Mouse (Mus musculus) heart, embryonic 11.5 days (tissue): Measurements from ENCODE around the gene Kcnh7. TPM values are rescaled to one million over a fixed set of nuclear protein-coding genes. Genes with fewer than 3 reads are reported as not detected.

Experiments
- ATAC-seq: fragments of 200-750 bp; cut with Nextera tagmentation; replicated peaks from 2 replicates; pipeline ENCODE4 v1.8.0; 2017; ENCODE audit warnings: moderate library complexity; ENCODE audit not compliant: insufficient number of reproducible peaks, low FRiP score, low TSS enrichment
- H3K27ac ChIP-seq: fragments of 300-500 bp; sonication (generic); 2 replicates; pipeline ENCODE4 v1.5.1; 2014; ENCODE audit warnings: mild to moderate bottlenecking, low read depth, low read length
- H3K27me3 ChIP-seq: fragments of 300-500 bp; sonication (generic); 2 replicates; pipeline ENCODE4 v1.6.1; 2014; ENCODE audit warnings: mild to moderate bottlenecking, low read length, mixed read lengths; ENCODE audit not compliant: control insufficient read depth, insufficient read depth
- H3K36me3 ChIP-seq: fragments of 300-500 bp; sonication (generic); 2 replicates; pipeline ENCODE4 v1.6.1; 2014; ENCODE audit warnings: mild to moderate bottlenecking, low read length, moderate library complexity, mixed read lengths; ENCODE audit not compliant: control insufficient read depth, insufficient read depth
- H3K4me1 ChIP-seq: fragments of 300-500 bp; sonication (generic); 2 replicates; pipeline ENCODE4 v1.6.1; 2014; ENCODE audit warnings: low read length; ENCODE audit not compliant: control insufficient read depth, insufficient read depth
- H3K4me2 ChIP-seq: fragments of 300-500 bp; sonication (generic); 2 replicates; pipeline ENCODE4 v1.6.1; 2014; ENCODE audit warnings: mild to moderate bottlenecking, moderate library complexity
- H3K4me3 ChIP-seq: fragments of 300-500 bp; sonication (generic); 2 replicates; pipeline ENCODE4 v1.5.1; 2014; ENCODE audit warnings: low read depth, low read length
- H3K9ac ChIP-seq: fragments of 300-500 bp; sonication (generic); 2 replicates; pipeline ENCODE4 v1.6.1; 2014; ENCODE audit warnings: mild to moderate bottlenecking, low read depth, low read length, moderate library complexity
- H3K9me3 ChIP-seq: fragments of 300-500 bp; sonication (generic); replicated peaks from 2 replicates; pipeline ENCODE4 v1.6.1; 2016; ENCODE audit warnings: low read length; ENCODE audit not compliant: control insufficient read depth
- WGBS: fragments of 180-500 bp; shearing (Covaris S2); extraction: QIAGEN DNeasy Blood & Tissue Kit; methylation state at CpG from one replicate; pipeline ENCODE4 v1.1.7; 2014; ENCODE audit not compliant: insufficient replicate concordance; 5-methylcytosine and 5-hydroxymethylcytosine counted together
- polyA plus RNA-seq: library from polyadenylated mRNA; unstranded; fragments of >200 nt; fragmentation: Nextera tagmentation; extraction: Ambion mirVana; gene quantifications from 2 replicates; pipeline ENCODE4 v1.2.1, GENCODE M21; 2014

Kcnh7 gene
- polyA plus RNA-seq, 1 experiment from 2014 or later: 7.4 TPM

GRCm38 (mm10) chr2:62807476-62807882 is 376.6 kb downstream of the Kcnh7 start:
- 66% methylated on average over 3 of the region's 3 CpGs for WGBS
- H3K27me3 ChIP-seq: no peaks in the 10 kb centered on the region
- ATAC-seq: no peak
- no peaks in the 10 kb centered on the region for H3K4me1 ChIP-seq
- no peak overlapping the region for H3K27ac ChIP-seq
- H3K9ac ChIP-seq: no peak overlapping the region
- H3K4me2 ChIP-seq: no peak overlapping the region
- no peaks in the 10 kb centered on the region for H3K9me3 ChIP-seq
- no peaks in the 10 kb centered on the region for H3K36me3 ChIP-seq
- no peak overlapping the region for H3K4me3 ChIP-seq

- 85% methylated on average over 3 of the region's 3 CpGs for WGBS
- H3K4me2 ChIP-seq: no peak overlapping the region
Observed at GRCm38 (mm10) chr2:62806931-62807330, 377.2 kb downstream of the Kcnh7 start.

GRCm38 (mm10) chr2:62804030-62804429 is 380.1 kb downstream of the Kcnh7 start:
- Histone ChIP-seq H3K27me3 (no peaks in the 10 kb centered on the region), H3K9ac (no peak overlapping the region), H3K9me3 (no peaks in the 10 kb centered on the region), H3K36me3 (no peaks in the 10 kb centered on the region), H3K27ac (no peak overlapping the region), H3K4me3 (no peak overlapping the region), H3K4me2 (no peak overlapping the region), H3K4me1 (no peaks in the 10 kb centered on the region)
- 70% methylated on average over 1 of the region's 1 CpGs for whole genome bisulfite sequencing
- no peak for ATAC-seq

More at GRCm38 (mm10) chr2:62806931-62807330, 377.2 kb downstream of the Kcnh7 start:
- H3K36me3 ChIP-seq: no peaks in the 10 kb centered on the region
- no peak for ATAC-seq
- H3K9me3 ChIP-seq: no peaks in the 10 kb centered on the region
- no peak overlapping the region for H3K27ac ChIP-seq
- H3K4me1 ChIP-seq: no peaks in the 10 kb centered on the region
- H3K4me3 ChIP-seq: no peak overlapping the region
- no peak overlapping the region for H3K9ac ChIP-seq
- H3K27me3 ChIP-seq: no peaks in the 10 kb centered on the region

- Histone ChIP-seq H3K4me2 (no peak overlapping the region), H3K9ac (no peak overlapping the region), H3K4me3 (no peak overlapping the region), H3K9me3 (no peaks in the 10 kb centered on the region), H3K4me1 (no peaks in the 10 kb centered on the region), H3K36me3 (no peaks in the 10 kb centered on the region), H3K27me3 (no peaks in the 10 kb centered on the region), H3K27ac (no peak overlapping the region)
- WGBS: 78% methylated on average over 2 of the region's 2 CpGs
- ATAC-seq: no peak
Observed at GRCm38 (mm10) chr2:62784460-62785038, 399.5 kb downstream of the Kcnh7 start.

GRCm38 (mm10) chr2:62746256-62746655 is 437.8 kb downstream of the Kcnh7 start:
- H3K4me1 ChIP-seq: no peaks in the 10 kb centered on the region
- no peak overlapping the region for H3K4me2 ChIP-seq
- H3K9ac ChIP-seq: no peak overlapping the region
- no peaks in the 10 kb centered on the region for H3K27me3 ChIP-seq
- no peak for ATAC-seq
- H3K36me3 ChIP-seq: no peaks in the 10 kb centered on the region
- no peaks in the 10 kb centered on the region for H3K9me3 ChIP-seq
- no peak overlapping the region for H3K4me3 ChIP-seq
- H3K27ac ChIP-seq: no peak overlapping the region
- 82% methylated on average over 2 of the region's 2 CpGs for WGBS

GRCm38 (mm10) chr2:62743098-62743497 is 441.0 kb downstream of the Kcnh7 start:
- no peak overlapping the region for H3K4me2 ChIP-seq
- H3K36me3 ChIP-seq: no peaks in the 10 kb centered on the region
- H3K9ac ChIP-seq: no peak overlapping the region
- no peak for ATAC-seq
- H3K4me3 ChIP-seq: no peak overlapping the region
- H3K4me1 ChIP-seq: no peaks in the 10 kb centered on the region
- no peak overlapping the region for H3K27ac ChIP-seq
- no peaks in the 10 kb centered on the region for H3K9me3 ChIP-seq
- WGBS: 73% methylated on average over 2 of the region's 2 CpGs
- no peaks in the 10 kb centered on the region for H3K27me3 ChIP-seq

GRCm38 (mm10) chr2:62730671-62731070 is 453.4 kb downstream of the Kcnh7 start:
- Histone ChIP-seq H3K27ac (no peak overlapping the region), H3K9me3 (no peaks in the 10 kb centered on the region), H3K4me1 (no peaks in the 10 kb centered on the region), H3K36me3 (no peaks in the 10 kb centered on the region), H3K9ac (no peak overlapping the region), H3K4me2 (no peak overlapping the region), H3K27me3 (no peaks in the 10 kb centered on the region), H3K4me3 (no peak overlapping the region)
- ATAC-seq: no peak
- 74% methylated on average over 1 of the region's 1 CpGs for WGBS

GRCm38 (mm10) chr2:62727732-62728131 is 456.4 kb downstream of the Kcnh7 start:
- ATAC-seq: no peak
- Histone ChIP-seq H3K9me3 (no peaks in the 10 kb centered on the region), H3K4me2 (no peak overlapping the region), H3K4me1 (no peaks in the 10 kb centered on the region), H3K36me3 (no peaks in the 10 kb centered on the region), H3K27ac (no peak overlapping the region), H3K27me3 (no peaks in the 10 kb centered on the region), H3K9ac (no peak overlapping the region), H3K4me3 (no peak overlapping the region)
- 83% methylated on average over 2 of the region's 2 CpGs for WGBS

- WGBS: 49% methylated on average over 1 of the region's 1 CpGs
- Histone ChIP-seq H3K27me3 (no peaks in the 10 kb centered on the region), H3K36me3 (no peaks in the 10 kb centered on the region), H3K4me1 (no peaks in the 10 kb centered on the region), H3K27ac (no peak overlapping the region), H3K9me3 (no peaks in the 10 kb centered on the region), H3K4me3 (no peak overlapping the region), H3K9ac (no peak overlapping the region), H3K4me2 (no peak overlapping the region)
- no peak for ATAC-seq
Observed at GRCm38 (mm10) chr2:62725946-62726345, 458.1 kb downstream of the Kcnh7 start.
